Mouse (Mus musculus): ENCODE results near the gene Zbtb32.
A peak's percentile ranks its signal among the peaks of the same experiment; 100 is the strongest.

The Zbtb32 gene

DNA sequence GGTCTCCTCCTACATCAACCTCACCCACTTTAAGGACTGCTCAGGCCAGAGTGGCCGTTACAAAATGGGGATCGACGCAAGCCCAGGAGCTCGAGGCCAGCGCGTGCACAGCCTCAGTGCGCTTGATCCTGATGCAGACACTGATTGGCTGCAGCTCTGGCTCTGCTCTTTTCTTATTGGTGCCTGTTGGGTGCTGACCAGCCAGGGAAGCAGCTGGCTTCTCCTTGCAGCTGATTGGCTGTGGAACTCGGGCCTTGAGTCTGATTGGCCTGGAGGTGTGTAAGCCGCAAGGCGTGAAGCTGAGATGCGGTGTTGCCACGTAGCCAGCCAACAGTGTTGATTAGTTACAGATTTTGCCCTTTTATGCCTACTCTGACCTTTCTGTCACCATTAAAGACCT is at the start of gene Zbtb32:
TSS of gene Zbtb32 (minus strand) at position 124 of the 400 bp plus-strand sequence.
- DNase-seq (ENCODE audit: low spot score in 2 of 2) = no peak

- DNase-seq (ENCODE audit: low spot score in 2 of 2) = no peak
Observed at GRCm38 (mm10) chr7:30639083-30639482, 40.4 kb upstream of the Zbtb32 start.

GRCm38 (mm10) chr7:30636395-30636794 is 37.7 kb upstream of the Zbtb32 start:
- DNase-seq (ENCODE audit: low spot score in 2 of 2) = no peak

DNA sequence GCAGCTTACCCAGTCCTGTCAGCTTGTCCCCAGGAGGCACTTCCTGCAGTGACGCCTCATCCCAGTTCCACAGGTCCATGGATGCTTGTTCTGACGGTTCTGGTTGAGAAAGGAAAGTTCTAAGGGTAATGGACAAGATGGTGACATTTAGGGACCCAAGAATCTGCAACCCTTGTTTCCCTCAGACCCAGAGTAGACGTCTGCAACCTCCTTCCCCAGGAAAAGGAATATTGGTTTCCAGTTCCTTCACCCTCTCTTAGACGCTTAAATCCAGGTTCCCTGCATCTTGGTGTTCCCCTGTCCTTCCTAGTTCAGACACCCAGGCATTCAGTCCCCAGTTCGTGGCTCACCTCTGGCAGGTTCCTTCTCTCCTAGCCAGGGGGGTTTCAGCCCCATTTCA is 37.0 kb upstream of the Zbtb32 start, which contains the start of gene Etv2:
TSS of gene Etv2 (minus strand) at position 101 of the 400 bp plus-strand sequence.
- no peak for DNase-seq (ENCODE audit: low spot score in 2 of 2)

- peak in 1 of 2 experiments; percentile 40 for DNase-seq (ENCODE audit: low spot score in 2 of 2)
Observed at GRCm38 (mm10) chr7:30634621-30635020, 35.9 kb upstream of the Zbtb32 start.

GRCm38 (mm10) chr7:30633762-30634412 is 35.2 kb upstream of the Zbtb32 start:
- DNase-seq (ENCODE audit: low spot score in 2 of 2) = no peak

DNA sequence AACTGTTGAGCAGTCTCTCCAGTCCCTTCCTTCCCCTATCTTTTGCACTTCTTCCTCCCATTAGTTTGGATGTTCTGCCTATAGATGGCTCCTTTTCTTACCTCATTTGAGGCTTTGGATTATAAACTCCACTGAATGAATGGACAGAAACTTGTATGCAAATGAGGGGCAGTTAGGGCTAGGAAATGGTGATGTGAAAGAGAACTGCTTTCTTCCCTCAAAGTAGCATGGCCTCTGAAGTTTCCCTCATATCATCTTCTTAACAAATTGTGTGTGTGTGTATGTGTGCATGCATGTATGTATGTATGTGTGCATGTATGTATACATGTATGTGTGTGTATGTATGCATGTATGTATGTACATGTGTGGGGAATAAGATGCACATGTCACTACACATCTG is 30.3 kb upstream of the Zbtb32 start:
- DNase-seq (ENCODE audit: low spot score in 2 of 2) = no peak

GRCm38 (mm10) chr7:30626647-30627046 is 27.9 kb upstream of the Zbtb32 start:
- DNase-seq (ENCODE audit: low spot score in 2 of 2) = no peak

- DNase-seq (ENCODE audit: low spot score in 2 of 2) = peak; percentile 93
Observed at GRCm38 (mm10) chr7:30625530-30626384, 27.0 kb upstream of the Zbtb32 start, which contains the start of gene Cox6b1. TSS of gene Cox6b1 (minus strand) at chr7:30626151.

DNA sequence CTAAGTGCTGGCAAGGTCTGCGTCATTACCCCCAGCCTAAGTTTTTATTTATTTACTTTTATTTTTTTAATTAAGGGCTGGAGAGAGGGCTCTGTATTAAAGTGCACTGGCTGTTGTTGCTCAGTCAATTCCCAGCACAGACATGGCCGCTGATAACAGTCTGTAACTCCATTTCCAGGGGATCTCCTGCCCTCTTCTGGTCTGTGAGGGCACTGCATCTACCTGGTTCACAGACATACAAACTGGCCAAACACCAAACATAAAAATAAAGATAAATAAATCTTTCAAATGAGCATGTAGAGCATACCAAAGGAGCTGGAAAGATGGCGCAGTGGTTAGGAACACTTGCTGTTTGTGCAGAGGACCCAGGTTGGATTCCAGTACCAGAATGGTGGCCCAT is 20.5 kb upstream of the Zbtb32 start:
- DNase-seq (ENCODE audit: low spot score in 2 of 2) = no peak

GRCm38 (mm10) chr7:30618658-30619057 is 19.9 kb upstream of the Zbtb32 start:
- DNase-seq (ENCODE audit: low spot score in 2 of 2) = no peak

GRCm38 (mm10) chr7:30615049-30615760 is 16.5 kb upstream of the Zbtb32 start:
- no peak for DNase-seq (ENCODE audit: low spot score in 2 of 2)

DNA sequence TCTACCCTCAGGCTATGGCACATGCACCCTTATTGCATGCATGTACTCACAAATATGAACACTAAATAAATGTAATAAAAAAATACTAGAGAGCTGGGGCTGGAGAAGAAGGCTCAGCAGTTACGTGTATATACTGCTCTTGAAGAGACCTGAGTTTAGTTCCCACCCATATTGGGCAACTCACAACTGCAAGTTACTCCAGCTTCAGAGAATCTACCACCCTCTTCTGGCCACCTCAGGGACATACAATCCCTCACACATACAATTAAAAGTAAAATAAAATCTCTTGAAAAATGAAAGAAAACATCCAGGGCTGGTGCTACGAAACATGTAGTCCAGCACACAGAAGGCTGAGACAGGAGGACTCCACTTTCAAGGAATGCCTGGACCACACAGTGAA is 15.7 kb upstream of the Zbtb32 start:
- no peak for DNase-seq (ENCODE audit: low spot score in 2 of 2)

GRCm38 (mm10) chr7:30613529-30614112 is 14.9 kb upstream of the Zbtb32 start:
- DNase-seq (ENCODE audit: low spot score in 2 of 2) = peak in 1 of 2 experiments; percentile 56

DNA sequence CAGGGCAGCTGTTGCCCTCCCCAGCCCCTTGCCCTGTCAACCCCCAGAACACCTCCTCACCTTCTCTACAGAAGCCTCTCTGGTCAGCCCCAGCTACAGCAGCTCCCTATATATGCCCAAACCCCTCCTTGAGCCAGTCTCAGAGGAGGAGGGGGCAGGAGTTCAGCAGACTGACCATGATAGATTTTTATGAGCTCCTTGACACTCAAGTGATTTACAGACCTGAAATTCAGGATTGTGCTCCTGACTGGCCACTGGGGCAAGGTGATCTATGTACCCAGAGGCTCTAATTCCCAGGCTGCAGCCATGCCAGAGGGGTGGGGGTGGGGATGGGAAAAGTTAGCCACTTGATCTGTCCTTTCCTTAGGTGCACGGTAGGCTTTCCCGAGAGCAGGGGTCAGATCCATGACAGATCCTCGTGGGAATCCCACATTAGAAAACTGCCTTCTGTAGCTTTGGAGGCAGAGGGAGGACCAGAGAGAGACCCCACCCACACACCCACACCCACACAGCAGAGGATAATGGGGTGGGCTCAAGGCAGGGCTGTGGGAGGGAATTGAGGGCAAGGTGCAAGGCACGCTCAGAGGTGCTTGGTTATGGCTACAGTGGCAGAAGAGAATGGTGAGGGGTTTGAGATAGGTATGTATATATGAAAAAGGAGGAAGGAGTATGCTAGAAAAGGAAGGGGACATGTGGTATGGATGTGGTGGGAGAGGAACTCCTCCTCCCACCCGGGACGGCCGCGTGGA is 14.1 kb upstream of the Zbtb32 start, which contains the start of gene Upk1a:
TSS of gene Upk1a (minus strand) at position 194 of the 749 bp plus-strand sequence.
- DNase-seq (ENCODE audit: low spot score in 2 of 2) = no peak

GRCm38 (mm10) chr7:30610043-30610442 is 11.3 kb upstream of the Zbtb32 start:
- DNase-seq (ENCODE audit: low spot score in 2 of 2) = no peak

DNA sequence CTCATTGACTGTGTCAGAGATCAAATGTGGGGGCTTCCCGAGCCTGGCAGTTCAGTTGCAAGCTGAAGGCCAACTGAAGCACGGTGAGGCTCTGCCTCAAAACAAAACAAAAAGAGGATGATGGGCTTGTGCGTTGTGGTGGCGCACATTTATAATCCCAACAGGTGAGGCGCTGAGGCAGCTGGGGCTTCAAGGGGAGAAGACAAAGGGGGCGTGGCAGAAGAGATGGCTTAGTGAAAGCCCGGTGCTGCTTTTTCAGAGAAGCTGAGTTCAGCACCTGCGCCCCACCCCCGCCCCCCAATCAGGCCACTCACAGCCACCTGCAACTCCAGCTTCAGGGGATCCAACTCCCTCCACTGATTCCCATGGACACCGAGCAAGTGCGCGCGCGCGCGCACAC is 9.8 kb upstream of the Zbtb32 start:
- no peak for DNase-seq (ENCODE audit: low spot score in 2 of 2)

- DNase-seq (ENCODE audit: low spot score in 2 of 2) = peak in 1 of 2 experiments; percentile 56
Observed at GRCm38 (mm10) chr7:30607706-30608309, 9.1 kb upstream of the Zbtb32 start.

- no peak for DNase-seq (ENCODE audit: low spot score in 2 of 2)
Observed at GRCm38 (mm10) chr7:30604944-30605343, 6.2 kb upstream of the Zbtb32 start.

DNA sequence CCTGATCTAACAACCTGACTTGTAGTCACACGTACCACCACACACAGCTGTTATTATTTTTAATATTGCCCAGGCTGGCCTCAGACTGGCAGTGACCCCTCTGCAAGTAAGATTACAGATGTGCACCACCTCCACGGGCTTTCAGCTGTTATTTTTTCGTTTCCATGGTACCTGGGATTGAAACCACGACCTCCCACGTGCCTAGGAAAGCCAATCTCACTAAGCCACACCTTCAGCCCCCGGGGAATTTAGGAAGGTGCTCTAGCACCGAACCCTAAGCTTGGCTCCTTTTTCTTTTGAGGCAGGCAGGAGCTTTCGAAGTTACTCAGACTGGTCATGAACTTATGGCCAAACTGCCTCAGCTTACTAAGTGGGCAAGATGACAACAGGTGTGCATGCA is 5.7 kb upstream of the Zbtb32 start:
- DNase-seq (ENCODE audit: low spot score in 2 of 2) = no peak

DNA sequence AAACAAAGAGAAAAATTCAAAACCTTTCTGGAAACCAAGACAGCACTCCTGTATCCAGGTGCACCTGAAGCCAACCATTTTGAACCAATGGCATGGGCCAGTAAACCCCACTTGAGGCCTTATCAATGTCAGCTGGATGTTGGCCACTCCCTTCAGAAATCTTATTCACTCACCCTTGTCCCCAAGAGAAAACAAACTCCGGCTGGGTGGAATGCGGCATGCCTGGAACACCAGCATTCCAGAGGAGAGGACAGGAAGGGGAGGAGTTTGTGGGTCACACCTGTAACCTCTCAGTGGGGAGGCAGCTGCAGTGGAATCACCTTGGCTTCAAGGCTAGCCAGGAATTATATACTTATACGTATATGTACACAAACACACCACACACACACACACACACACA is 3.9 kb upstream of the Zbtb32 start:
- no peak for DNase-seq (ENCODE audit: low spot score in 2 of 2)

Measured in right cerebral cortex, postnatal 10 days (tissue).